Mouse (Mus musculus): ENCODE data around the gene Slc10a2.
"Not testable (repeated sequence)": the region's sequence is repeated elsewhere in the genome, so short reads cannot be mapped to it uniquely, and the experiment has no call there.

Gene Slc10a2

DNA sequence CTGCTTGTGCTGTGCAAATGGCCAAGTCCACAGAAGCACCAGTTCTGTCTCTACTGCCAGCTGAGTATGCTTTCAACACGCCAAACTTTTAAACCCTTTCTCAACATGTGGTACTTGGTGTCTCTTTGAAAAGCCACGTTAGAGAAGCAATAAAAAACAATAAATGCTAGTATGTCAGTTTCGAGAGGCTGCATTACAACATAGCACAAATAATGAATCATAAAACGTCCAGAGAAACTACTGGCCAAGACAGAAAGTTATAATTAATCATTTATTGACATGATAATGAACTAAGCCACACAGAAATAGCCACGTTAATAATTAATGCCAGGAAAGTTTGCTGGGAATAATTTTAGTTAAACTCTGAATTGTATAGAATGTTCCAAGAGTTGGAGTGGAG, at the start of gene Slc10a2:
Slc10a2 (minus strand) TSS at position 166 of the 400 bp plus-strand sequence.
- DNase-seq (ENCODE audit: inconsistent age in 2 of 2, low spot score in 1 of 2): no peak

- DNase-seq (ENCODE audit: inconsistent age in 2 of 2, low spot score in 1 of 2): no peak
These were observed 24.2 kb upstream of the Slc10a2 start for GRCm38 (mm10) chr8:5129322-5129829.

DNA sequence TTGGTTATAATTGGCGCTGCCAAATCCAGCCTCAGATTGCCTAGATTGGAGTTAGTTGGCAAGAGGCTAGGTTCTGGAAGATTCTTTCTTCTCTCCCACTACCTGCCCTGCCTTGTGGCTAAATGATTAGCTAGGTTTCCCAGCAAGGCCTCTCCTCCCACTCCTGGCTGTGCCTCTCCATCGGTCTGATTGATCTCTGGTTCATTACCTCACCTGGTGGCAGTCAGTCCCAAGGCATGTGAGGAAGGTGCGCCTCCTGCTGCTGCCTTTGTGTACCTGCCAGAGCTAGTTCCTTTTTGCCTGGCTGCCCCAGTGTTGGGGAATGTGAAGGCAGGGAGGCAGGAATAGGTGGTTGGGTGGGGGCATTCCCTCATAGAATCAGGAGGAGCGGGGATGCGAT, 1.7 kb upstream of the Slc10a2 start:
- DNase-seq (ENCODE audit: inconsistent age in 2 of 2, low spot score in 1 of 2): no peak

DNA sequence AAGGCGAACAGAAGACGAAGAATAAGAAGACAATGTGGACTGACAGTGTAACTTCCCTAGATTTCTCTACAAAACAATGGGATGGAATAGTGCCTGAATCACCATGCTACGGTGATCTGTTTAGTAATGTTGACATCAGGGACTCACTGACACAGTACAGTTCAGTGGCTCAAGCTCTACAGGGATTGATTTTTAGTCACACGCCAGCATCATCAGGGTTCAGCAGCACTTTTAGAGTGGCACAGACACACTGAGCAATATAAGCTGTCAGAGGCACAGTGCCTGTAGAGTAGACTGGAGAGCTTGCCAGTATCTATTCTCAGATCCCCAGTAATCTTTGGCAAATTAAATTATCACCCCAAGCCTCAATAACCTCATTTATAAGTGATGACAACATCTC, 9.8 kb downstream of the Slc10a2 start:
- no peak for DNase-seq (ENCODE audit: inconsistent age in 2 of 2, low spot score in 1 of 2)

- not testable (repeated sequence) for DNase-seq (ENCODE audit: inconsistent age in 2 of 2, low spot score in 1 of 2)
These were observed 11.2 kb downstream of the Slc10a2 start for GRCm38 (mm10) chr8:5093991-5094390.

- no peak for DNase-seq (ENCODE audit: inconsistent age in 2 of 2, low spot score in 1 of 2)
These were observed 31.4 kb downstream of the Slc10a2 start for GRCm38 (mm10) chr8:5073654-5074293.

DNA sequence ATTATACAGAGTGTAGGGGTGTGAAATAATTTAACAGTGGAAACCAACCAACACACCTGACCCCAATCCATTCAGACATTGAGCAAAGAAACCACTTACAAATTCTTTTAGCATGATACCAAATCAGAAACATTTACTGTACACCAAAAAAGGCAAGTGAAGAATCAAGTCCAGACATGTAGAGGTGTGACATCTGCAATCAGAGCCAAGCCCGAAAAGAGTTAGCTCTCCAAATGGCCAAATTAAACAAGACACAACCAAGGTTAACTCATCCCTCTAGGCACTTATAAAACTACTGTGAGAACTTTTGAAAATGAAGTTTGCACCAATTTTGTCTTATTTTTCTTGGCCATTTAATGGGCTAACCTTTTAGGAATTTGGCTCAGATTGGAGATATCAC, 46.3 kb downstream of the Slc10a2 start:
- DNase-seq (ENCODE audit: inconsistent age in 2 of 2, low spot score in 1 of 2): no peak

DNA sequence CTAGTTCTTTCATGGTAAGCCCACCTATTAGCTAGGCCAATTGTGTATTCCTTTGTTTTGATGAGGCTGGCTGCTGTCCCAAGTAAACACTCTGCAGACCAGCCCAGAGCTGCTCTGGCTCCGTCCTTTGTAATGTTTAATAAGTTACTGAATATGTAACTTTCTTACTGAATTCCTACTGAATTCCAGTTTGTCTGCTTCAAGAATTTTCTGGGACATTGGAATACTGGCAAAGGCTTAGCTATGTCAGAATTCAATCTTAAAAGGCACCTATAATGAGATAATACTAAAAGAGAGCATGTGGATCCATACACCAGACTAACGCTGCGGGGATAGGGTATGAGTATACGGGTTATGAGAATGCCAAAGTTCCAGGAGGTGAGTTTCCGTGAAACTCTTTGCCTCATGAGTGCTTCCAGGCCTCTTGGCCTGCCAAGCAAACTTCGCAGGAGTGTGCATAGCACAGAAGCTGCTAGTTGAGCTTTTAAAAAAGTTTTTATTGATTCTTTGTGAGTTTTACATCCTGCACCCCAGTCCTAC, 60.7 kb downstream of the Slc10a2 start:
- not testable (repeated sequence) for DNase-seq (ENCODE audit: inconsistent age in 2 of 2, low spot score in 1 of 2)

DNA sequence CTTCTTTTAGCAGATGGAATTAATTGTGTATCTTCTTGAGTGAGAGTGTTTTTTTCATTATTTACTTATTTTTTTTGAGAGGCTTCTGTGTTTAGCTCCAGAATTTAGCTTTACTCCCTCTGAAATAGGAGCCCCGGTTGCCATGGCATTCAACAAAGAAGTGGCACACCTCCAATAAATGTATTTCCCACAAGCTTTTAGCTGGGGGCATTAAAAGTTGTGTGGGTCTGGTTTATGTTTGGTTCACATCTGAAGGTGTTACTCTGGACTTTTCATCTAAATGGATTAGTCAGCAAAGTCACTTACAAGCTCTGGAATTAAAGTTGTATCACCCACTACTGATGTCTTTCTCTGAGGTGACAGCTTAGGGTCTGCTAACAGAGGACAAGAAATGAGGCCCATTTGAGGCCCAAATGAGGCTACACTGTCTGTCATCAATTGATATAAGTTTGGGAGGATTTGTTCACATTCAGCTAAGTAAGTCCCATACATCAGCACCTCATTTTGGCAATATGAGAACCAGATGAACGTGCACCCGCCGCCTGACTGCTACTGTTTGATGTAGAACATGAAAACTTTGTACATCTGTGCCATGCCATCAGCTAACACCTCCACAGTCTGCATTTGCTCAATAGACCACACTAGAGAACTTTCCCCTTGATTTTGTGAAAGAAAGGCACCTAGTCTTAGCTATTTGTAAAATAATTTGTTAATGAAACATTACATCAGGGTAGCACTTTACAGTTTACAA, 66.2 kb downstream of the Slc10a2 start:
- no peak for DNase-seq (ENCODE audit: inconsistent age in 2 of 2, low spot score in 1 of 2)
